In genomic region chr9:88545534-88545933, GRCm38 (mm10) we compare ENCODE assay signal across 12 mouse cellular contexts. TPM values are rescaled to one million over a fixed set of nuclear protein-coding genes. Genes with fewer than 3 reads are reported as not detected.
DNase-seq lines count a peak whose midpoint lies in the region; ATAC-seq and TF ChIP-seq lines count a peak whose summit lies in the region.
"Had no signal": no experiment of that assay in that cellular context is flagged by ENCODE, and none has a peak within 500 bp of the region (broad histone marks: within the 10 kb centered on the region; RNA-seq: fewer than 3 reads in every experiment).

No protein-coding gene starts in this region.

- H3K4me2 ChIP-seq in intestine, postnatal 0 days (replicated peaks; ENCODE audit: low read depth) = no peak overlapping the region
- H3K4me2 ChIP-seq in intestine, embryonic 15.5 days (replicated peaks) = no peak overlapping the region
- H3K4me2 ChIP-seq in lung, embryonic 14.5 days = no peak overlapping the region
- H3K4me2 ChIP-seq: forebrain, embryonic 13.5 days had no signal

- no peak overlapping the region for H3K27ac ChIP-seq in intestine, postnatal 0 days (ENCODE audit: low read depth, low read length)
- no peak overlapping the region for H3K27ac ChIP-seq in intestine, embryonic 15.5 days
- no peak overlapping the region for H3K27ac ChIP-seq in lung, embryonic 14.5 days (ENCODE audit: low read depth)
- H3K27ac ChIP-seq in cortical plate, adult 2 months (ENCODE audit: insufficient read depth, low read length) = no peak overlapping the region
- H3K27ac ChIP-seq: forebrain, embryonic 13.5 days had no signal

- DNase-seq in lung, embryonic 14.5 days = peak; percentile 71
- DNase-seq in lung, postnatal 4 days = no peak
- DNase-seq in MN1 (ENCODE audit: low spot score) = peak; percentile 55

- no peak overlapping the region for H3K9ac ChIP-seq in intestine, postnatal 0 days (ENCODE audit: low read depth, low read length)
- no peak overlapping the region for H3K9ac ChIP-seq in intestine, embryonic 15.5 days
- no peak overlapping the region for H3K9ac ChIP-seq in lung, embryonic 14.5 days
- H3K9ac ChIP-seq: forebrain, embryonic 13.5 days had no signal

- H3K4me1 ChIP-seq in intestine, postnatal 0 days (replicated peaks; ENCODE audit: control insufficient read depth, insufficient read depth, low read length) = peaks cover 9% of the 10 kb centered on the region; the same call in 1 of the 2 replicates
- peaks cover 5% of the 10 kb centered on the region; the same call in 1 of the 2 replicates for H3K4me1 ChIP-seq in intestine, embryonic 15.5 days (replicated peaks)
- H3K4me1 ChIP-seq in lung, embryonic 14.5 days (ENCODE audit: insufficient read depth) = no peaks in the 10 kb centered on the region; the same call in 1 of the 2 replicates
- no peaks in the 10 kb centered on the region; the same call in 1 of the 2 replicates for H3K4me1 ChIP-seq in cortical plate, adult 2 months (ENCODE audit: control insufficient read depth, insufficient read depth, low read length)

- H3K27me3 ChIP-seq in intestine, postnatal 0 days (replicated peaks; ENCODE audit: control insufficient read depth, insufficient read depth, low read length) = no peaks in the 10 kb centered on the region
- H3K27me3 ChIP-seq in intestine, embryonic 15.5 days (replicated peaks) = no peaks in the 10 kb centered on the region
- H3K27me3 ChIP-seq in lung, embryonic 14.5 days (ENCODE audit: insufficient read depth, low read length) = no peaks in the 10 kb centered on the region
- H3K27me3 ChIP-seq: forebrain, embryonic 13.5 days had no signal

- TF ChIP-seq CTCF in intestine, postnatal 0 days (IDR thresholded peaks at IDR 0.05; ENCODE audit: low read depth) = peak; percentile 65
- peak; percentile 36; the same call in 1 of the 2 replicates for TF ChIP-seq CTCF in lung, embryonic 14.5 days (IDR thresholded peaks at IDR 0.05; ENCODE audit: low read depth)
- TF ChIP-seq CTCF in cortical plate, adult 2 months (IDR thresholded peaks at IDR 0.05; ENCODE audit: extremely low read depth, insufficient read depth, low read length) = 0 out of 2 replicates have a peak, but pooled peaks have one; percentile 2

- H3K9me3 ChIP-seq in intestine, postnatal 0 days (ENCODE audit: control insufficient read depth) = no peaks in the 10 kb centered on the region
- no peaks in the 10 kb centered on the region for H3K9me3 ChIP-seq in intestine, embryonic 15.5 days
- no peaks in the 10 kb centered on the region for H3K9me3 ChIP-seq in lung, embryonic 14.5 days (ENCODE audit: low read depth, low read length)
- H3K9me3 ChIP-seq: forebrain, embryonic 13.5 days had no signal

- WGBS in intestine, postnatal 0 days = 46% methylated on average over 3 of the region's 3 CpGs
- whole genome bisulfite sequencing in intestine, embryonic 15.5 days = 45% methylated on average over 3 of the region's 3 CpGs
- WGBS in lung, embryonic 14.5 days = 37% methylated on average over 3 of the region's 3 CpGs

- no peak for ATAC-seq in intestine, postnatal 0 days
- no peak for ATAC-seq in intestine, embryonic 15.5 days
- no peak for ATAC-seq in lung, embryonic 14.5 days (ENCODE audit: insufficient read depth)
- no peak for ATAC-seq in megakaryocyte progenitor cell, adult 5-6 weeks (replicated peaks; ENCODE audit: poor library complexity)
- ATAC-seq: forebrain, embryonic 13.5 days had no signal

- no peak overlapping the region for H3K4me3 ChIP-seq in intestine, postnatal 0 days (ENCODE audit: low read depth, low read length)
- no peak overlapping the region for H3K4me3 ChIP-seq in intestine, embryonic 15.5 days (replicated peaks)
- no peak overlapping the region for H3K4me3 ChIP-seq in lung, embryonic 14.5 days (ENCODE audit: low read depth, low read length)
- no peak overlapping the region for H3K4me3 ChIP-seq in cortical plate, adult 2 months (ENCODE audit: insufficient read depth, low read length)
- H3K4me3 ChIP-seq: forebrain, embryonic 13.5 days had no signal

- TF ChIP-seq POLR2A in cortical plate, adult 2 months (IDR thresholded peaks at IDR 0.05; ENCODE audit: extremely low read depth, insufficient read depth, low read length) = no peak

- H3K36me3 ChIP-seq in intestine, postnatal 0 days (ENCODE audit: control insufficient read depth, insufficient read depth) = no peaks in the 10 kb centered on the region
- H3K36me3 ChIP-seq in intestine, embryonic 15.5 days = no peaks in the 10 kb centered on the region
- H3K36me3 ChIP-seq in lung, embryonic 14.5 days (ENCODE audit: insufficient read depth) = no peaks in the 10 kb centered on the region

RNA-seq across cellular contexts. Expression of gene Zfp949, which starts 2.3 kb away (rescaled TPM):
- 3.6 and 4.7 TPM in 2 replicates for polyA plus RNA-seq in intestine, postnatal 0 days (2015; fragmentation: Nextera tagmentation; extraction: Ambion mirVana)
- 7.4 and 7.9 TPM in 2 replicates for polyA plus RNA-seq in intestine, embryonic 15.5 days (2015; fragmentation: Nextera tagmentation; extraction: Ambion mirVana)
- 7.6 and 8.4 TPM in 2 replicates for polyA plus RNA-seq in lung, embryonic 14.5 days (2014; fragmentation: Nextera tagmentation; extraction: Ambion mirVana)
- polyA plus RNA-seq in cortical plate, adult 2 months (2012; rRNA removed) = 18.1 and 19.6 TPM in 2 replicates
- total RNA-seq in megakaryocyte progenitor cell, adult 5-6 weeks (2015) = 8.8 and 11.2 TPM in 2 replicates
- total RNA-seq in megakaryocyte progenitor cell, adult 5-6 weeks (2017) = 10.2 and 10.4 TPM in 2 replicates

RNA-seq across cellular contexts. Expression of gene Trim43a, which starts 35.2 kb away (rescaled TPM):
- polyA plus RNA-seq in intestine, postnatal 0 days (2015; fragmentation: Nextera tagmentation; extraction: Ambion mirVana) = not detected in 2 replicates
- polyA plus RNA-seq in intestine, embryonic 15.5 days (2015; fragmentation: Nextera tagmentation; extraction: Ambion mirVana) = not detected in 2 replicates
- 0.12 TPM in 1 of 2 replicates, not detected in the other for polyA plus RNA-seq in lung, embryonic 14.5 days (2014; fragmentation: Nextera tagmentation; extraction: Ambion mirVana)
- polyA plus RNA-seq in cortical plate, adult 2 months (2012; rRNA removed) = 0.66 and 0.71 TPM in 2 replicates
- 0.15 TPM in 1 of 2 replicates, not detected in the other for total RNA-seq in megakaryocyte progenitor cell, adult 5-6 weeks (2015)
- total RNA-seq in megakaryocyte progenitor cell, adult 5-6 weeks (2017) = not detected in 2 replicates
- total RNA-seq: heart, adult 18-20 months had no signal
- polyA plus RNA-seq: inflammation-experienced regulatory T-cells, adult 6 months; limb, embryonic 11.5 days; spleen, adult 2 months had no signal

Comparison
In these comparisons a context has a peak if more than half of its experiments do, and no peak if none do; other contexts are left out.
1. DNase-seq: peak in lung, embryonic 14.5 days (single experiment) and MN1 (single experiment); none in lung, postnatal 4 days (0 of 2).
2. CTCF ChIP-seq: peak in every context shown above with its lines; median percentile 65 in intestine, postnatal 0 days; 36 in lung, embryonic 14.5 days; 2 in cortical plate, adult 2 months.